Mouse (Mus musculus): Measurements from ENCODE around the gene Lysmd4.

DNA sequence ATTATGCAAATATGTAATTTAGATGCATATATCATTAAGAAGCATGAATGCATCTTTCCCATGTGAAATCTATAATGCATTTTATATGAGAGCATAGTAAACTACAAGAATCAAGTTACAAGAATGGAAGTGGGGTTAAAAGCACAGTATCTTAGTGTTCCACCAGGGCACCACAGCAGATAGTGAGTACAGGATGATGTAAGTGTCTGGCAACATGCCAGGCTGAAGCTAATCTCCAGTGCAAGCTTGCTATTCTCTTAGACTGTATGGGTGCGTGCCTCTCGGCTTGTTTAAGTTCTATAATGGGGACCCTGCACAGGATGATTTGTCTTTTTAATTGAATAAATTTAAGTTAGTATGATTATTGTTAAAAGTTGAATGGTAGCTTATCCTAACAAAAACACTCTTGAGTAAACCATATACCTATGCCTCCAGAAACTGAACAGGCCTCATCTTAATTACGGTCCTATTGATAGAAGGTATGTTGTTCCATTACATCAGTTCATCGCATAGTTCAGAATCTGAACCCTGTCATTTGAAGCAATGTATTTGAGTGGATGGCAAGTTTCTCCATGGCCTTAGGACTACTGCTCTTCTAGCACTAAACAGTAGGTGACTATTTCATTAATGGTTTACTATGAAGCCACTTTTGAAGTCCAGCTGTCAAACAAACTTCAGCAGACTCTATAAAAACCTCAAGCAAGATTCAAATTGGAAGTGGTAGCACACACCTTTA, 37.7 kb downstream of the Lysmd4 start:
- no peak for TF ChIP-seq CTCF (IDR thresholded peaks at IDR 0.05; ENCODE audit: borderline replicate concordance, insufficient read depth, low read length)
- TF ChIP-seq POLR2A (IDR thresholded peaks at IDR 0.05; ENCODE audit: low read depth, low read length) = no peak

Data from embryonic fibroblast, embryonic 13.5 days (primary cell).